Mouse (Mus musculus): Measurements from ENCODE around the gene Capn13.

- TF ChIP-seq POLR2A (IDR thresholded peaks at IDR 0.05; ENCODE audit: insufficient read depth, low read depth, low read length) (no peak), CTCF (IDR thresholded peaks at IDR 0.05) (no peak)
Measured at GRCm38 (mm10) chr17:73411817-73412216, 11.2 kb upstream of the Capn13 start.

All from heart, adult 2 months (tissue).